In the genomic region with DNA sequence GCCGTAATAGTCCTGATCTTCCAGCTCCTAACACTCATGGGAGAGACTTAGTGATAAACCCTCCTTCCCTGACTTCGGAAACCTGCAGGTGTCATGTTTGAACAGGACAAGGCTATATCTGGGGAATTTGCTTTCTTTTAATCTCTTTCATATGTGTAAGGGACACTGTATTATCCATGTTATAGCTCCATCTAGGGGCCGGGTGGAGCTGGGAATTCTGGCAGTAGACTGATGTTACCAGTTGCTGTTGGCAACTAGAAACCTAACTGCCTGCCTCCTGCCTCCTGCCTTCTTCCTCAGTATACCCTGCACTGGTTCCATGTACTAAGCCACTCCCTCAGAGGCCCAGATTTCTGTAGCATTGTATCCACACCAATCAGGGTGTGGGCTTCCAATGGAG, we compare ENCODE assay signal across 9 mouse cellular contexts. TPM values are rescaled to one million over a fixed set of nuclear protein-coding genes. Genes with fewer than 3 reads are reported as not detected.
DNase-seq lines count a peak whose midpoint lies in the region; ATAC-seq and TF ChIP-seq lines count a peak whose summit lies in the region.
"Had no signal": no experiment of that assay in that cellular context is flagged by ENCODE, and none has a peak within 500 bp of the region (broad histone marks: within the 10 kb centered on the region; RNA-seq: fewer than 3 reads in every experiment).

No protein-coding gene starts in this region.

- no peak overlapping the region for H3K27ac ChIP-seq in heart, postnatal 0 days (ENCODE audit: low read depth)
- no peak overlapping the region for H3K27ac ChIP-seq in heart, embryonic 11.5 days (ENCODE audit: low read depth, low read length)
- no peak overlapping the region for H3K27ac ChIP-seq in small intestine, adult 2 months (ENCODE audit: insufficient read depth, low read depth, low read length)
- H3K27ac ChIP-seq: limb, embryonic 12.5 days had no signal

- intact Hi-C loops in left cerebral cortex, postnatal 4 days (cut with DNase I): no loop called here

- no peaks in the 10 kb centered on the region for H3K27me3 ChIP-seq in heart, postnatal 0 days (ENCODE audit: control insufficient read depth, insufficient read depth, low read length)
- no peaks in the 10 kb centered on the region for H3K27me3 ChIP-seq in heart, embryonic 11.5 days (ENCODE audit: control insufficient read depth, insufficient read depth, low read length)
- no peaks in the 10 kb centered on the region for H3K27me3 ChIP-seq in small intestine, adult 2 months (ENCODE audit: control insufficient read depth, insufficient read depth, low read length)
- H3K27me3 ChIP-seq: limb, embryonic 12.5 days had no signal

- no peak for TF ChIP-seq EP300 in heart, postnatal 0 days (IDR thresholded peaks at IDR 0.05; ENCODE audit: low read depth)

- H3K9me3 ChIP-seq in heart, postnatal 0 days (replicated peaks; ENCODE audit: control insufficient read depth, low read length): no peaks in the 10 kb centered on the region
- H3K9me3 ChIP-seq in heart, embryonic 11.5 days (replicated peaks; ENCODE audit: control insufficient read depth, low read length): no peaks in the 10 kb centered on the region
- H3K9me3 ChIP-seq: limb, embryonic 12.5 days had no signal

- H3K36me3 ChIP-seq in heart, postnatal 0 days (replicated peaks; ENCODE audit: control insufficient read depth, insufficient read depth, low read length): no peaks in the 10 kb centered on the region
- H3K36me3 ChIP-seq in heart, embryonic 11.5 days (ENCODE audit: control insufficient read depth, insufficient read depth, low read length): no peaks in the 10 kb centered on the region
- no peaks in the 10 kb centered on the region for H3K36me3 ChIP-seq in small intestine, adult 2 months (ENCODE audit: control insufficient read depth, insufficient read depth, low read length)
- H3K36me3 ChIP-seq: limb, embryonic 12.5 days had no signal

- no peak for ATAC-seq in heart, postnatal 0 days (ENCODE audit: insufficient read depth, low read depth)
- ATAC-seq in heart, embryonic 11.5 days (replicated peaks; ENCODE audit: insufficient number of reproducible peaks, low FRiP score, low TSS enrichment): no peak

- no peaks in the 10 kb centered on the region for H3K4me1 ChIP-seq in heart, postnatal 0 days (ENCODE audit: control insufficient read depth, insufficient read depth)
- no peaks in the 10 kb centered on the region for H3K4me1 ChIP-seq in heart, embryonic 11.5 days (ENCODE audit: control insufficient read depth, insufficient read depth, low read length)
- 0 out of 2 replicates have a peak, but pooled peaks cover 2% of the 10 kb centered on the region for H3K4me1 ChIP-seq in small intestine, adult 2 months (ENCODE audit: control insufficient read depth, insufficient read depth, insufficient read length, low read length)
- H3K4me1 ChIP-seq: limb, embryonic 12.5 days had no signal

- 42% methylated on average over 3 of the region's 3 CpGs for WGBS in heart, postnatal 0 days
- WGBS in heart, embryonic 11.5 days (ENCODE audit: insufficient replicate concordance): 46% methylated on average over 3 of the region's 3 CpGs
- WGBS in small intestine, adult 2 months: 33% methylated on average over 3 of the region's 3 CpGs

- no peak overlapping the region for H3K9ac ChIP-seq in heart, postnatal 0 days (replicated peaks; ENCODE audit: low read depth, low read length)
- H3K9ac ChIP-seq in heart, embryonic 11.5 days (ENCODE audit: low read depth, low read length): no peak overlapping the region
- H3K9ac ChIP-seq: limb, embryonic 12.5 days had no signal

- H3K4me2 ChIP-seq in heart, postnatal 0 days (ENCODE audit: low read depth, low read length): no peak overlapping the region
- H3K4me2 ChIP-seq in heart, embryonic 11.5 days: no peak overlapping the region
- H3K4me2 ChIP-seq: limb, embryonic 12.5 days had no signal

- TF ChIP-seq CTCF in heart, postnatal 0 days (IDR thresholded peaks at IDR 0.05; ENCODE audit: low read depth): peak; percentile 16; the same call in 1 of the 2 replicates
- TF ChIP-seq CTCF in small intestine, adult 2 months (IDR thresholded peaks at IDR 0.05; ENCODE audit: extremely low read depth, insufficient read length, insufficient replicate concordance, low read depth, low read length): peak; percentile 28; the same call in 1 of the 2 replicates

- no peak for DNase-seq in heart, postnatal 0 days (ENCODE audit: low spot score)
- DNase-seq in MEL-GATA-1-ER (ENCODE audit: extremely low read depth, low read depth): peak; percentile 7
- peak; percentile 31 to 42 for DNase-seq in cerebellum, postnatal 10 days
- DNase-seq in kidney, adult 8-10 months: peak; percentile 17 to 51
- DNase-seq in left cerebral cortex, postnatal 4 days: peak; percentile 16
- DNase-seq in gastrocnemius, postnatal 10 days: no peak

- TF ChIP-seq POLR2A in small intestine, adult 2 months (IDR thresholded peaks at IDR 0.05; ENCODE audit: low read depth, low read length): no peak

- H3K4me3 ChIP-seq in heart, postnatal 0 days (ENCODE audit: low read depth, low read length): no peak overlapping the region
- no peak overlapping the region for H3K4me3 ChIP-seq in heart, embryonic 11.5 days (ENCODE audit: low read depth, low read length)
- H3K4me3 ChIP-seq in small intestine, adult 2 months (ENCODE audit: low read depth, low read length): no peak overlapping the region
- H3K4me3 ChIP-seq: limb, embryonic 12.5 days had no signal

RNA-seq across cellular contexts. Expression of a gene that starts 16.4 kb away (rescaled TPM):
- not detected in 2 replicates for total RNA-seq in heart, postnatal 0 days (2014; rRNA removed; ENCODE audit: low replicate concordance)
- polyA plus RNA-seq in heart, postnatal 0 days (2015; fragmentation: Nextera tagmentation; extraction: Ambion mirVana): not detected in 2 replicates
- polyA plus RNA-seq in heart, embryonic 11.5 days (2014; fragmentation: Nextera tagmentation; extraction: Ambion mirVana): 2.9 and 4.1 TPM in 2 replicates
- not detected for total RNA-seq in left cerebral cortex, postnatal 4 days (2021)
- 0.14 and 2.7 TPM in 2 replicates for polyA plus RNA-seq in small intestine, adult 2 months (2012; rRNA removed)
- total RNA-seq in gastrocnemius, postnatal 10 days (2021): not detected

RNA-seq across cellular contexts. Expression of a gene that starts 36.8 kb away (rescaled TPM):
- total RNA-seq in heart, postnatal 0 days (2014; rRNA removed; ENCODE audit: low replicate concordance): not detected in 2 replicates
- not detected in 2 replicates for polyA plus RNA-seq in heart, postnatal 0 days (2015; fragmentation: Nextera tagmentation; extraction: Ambion mirVana)
- polyA plus RNA-seq in heart, embryonic 11.5 days (2014; fragmentation: Nextera tagmentation; extraction: Ambion mirVana): not detected in 2 replicates
- not detected for total RNA-seq in left cerebral cortex, postnatal 4 days (2021)
- 0.61 TPM in 1 of 2 replicates, not detected in the other for polyA plus RNA-seq in small intestine, adult 2 months (2012; rRNA removed)
- not detected for total RNA-seq in gastrocnemius, postnatal 10 days (2021)
- polyA plus RNA-seq: limb, embryonic 12.5 days had no signal

RNA-seq across cellular contexts. Expression of a gene that starts 50.3 kb away (rescaled TPM):
- total RNA-seq in heart, postnatal 0 days (2014; rRNA removed; ENCODE audit: low replicate concordance): not detected in 2 replicates
- polyA plus RNA-seq in heart, postnatal 0 days (2015; fragmentation: Nextera tagmentation; extraction: Ambion mirVana): not detected in 2 replicates
- not detected in 2 replicates for polyA plus RNA-seq in heart, embryonic 11.5 days (2014; fragmentation: Nextera tagmentation; extraction: Ambion mirVana)
- total RNA-seq in left cerebral cortex, postnatal 4 days (2021): not detected
- polyA plus RNA-seq in small intestine, adult 2 months (2012; rRNA removed): 0.01 TPM in 1 of 2 replicates, not detected in the other
- total RNA-seq in gastrocnemius, postnatal 10 days (2021): not detected
- polyA plus RNA-seq: limb, embryonic 12.5 days had no signal

Comparison
In these comparisons a context has a peak if more than half of its experiments do, and no peak if none do; other contexts are left out.
1. DNase-seq: peak in MEL-GATA-1-ER (single experiment), cerebellum, postnatal 10 days (2 of 2), kidney, adult 8-10 months (2 of 2) and left cerebral cortex, postnatal 4 days (single experiment); none in heart, postnatal 0 days (single experiment) and gastrocnemius, postnatal 10 days (single experiment).